Mouse (Mus musculus): ENCODE data around the gene Msgn1.

GRCm38 (mm10) chr12:11224722-11225121, 15.9 kb upstream of the Msgn1 start:
- no peak for TF ChIP-seq CTCF (IDR thresholded peaks at IDR 0.05; ENCODE audit: low read depth)
- no peak for TF ChIP-seq EP300 (IDR thresholded peaks at IDR 0.05; ENCODE audit: low read depth)
